Mouse (Mus musculus): Measurements from ENCODE around the gene Rec8.

Gene Rec8

DNA sequence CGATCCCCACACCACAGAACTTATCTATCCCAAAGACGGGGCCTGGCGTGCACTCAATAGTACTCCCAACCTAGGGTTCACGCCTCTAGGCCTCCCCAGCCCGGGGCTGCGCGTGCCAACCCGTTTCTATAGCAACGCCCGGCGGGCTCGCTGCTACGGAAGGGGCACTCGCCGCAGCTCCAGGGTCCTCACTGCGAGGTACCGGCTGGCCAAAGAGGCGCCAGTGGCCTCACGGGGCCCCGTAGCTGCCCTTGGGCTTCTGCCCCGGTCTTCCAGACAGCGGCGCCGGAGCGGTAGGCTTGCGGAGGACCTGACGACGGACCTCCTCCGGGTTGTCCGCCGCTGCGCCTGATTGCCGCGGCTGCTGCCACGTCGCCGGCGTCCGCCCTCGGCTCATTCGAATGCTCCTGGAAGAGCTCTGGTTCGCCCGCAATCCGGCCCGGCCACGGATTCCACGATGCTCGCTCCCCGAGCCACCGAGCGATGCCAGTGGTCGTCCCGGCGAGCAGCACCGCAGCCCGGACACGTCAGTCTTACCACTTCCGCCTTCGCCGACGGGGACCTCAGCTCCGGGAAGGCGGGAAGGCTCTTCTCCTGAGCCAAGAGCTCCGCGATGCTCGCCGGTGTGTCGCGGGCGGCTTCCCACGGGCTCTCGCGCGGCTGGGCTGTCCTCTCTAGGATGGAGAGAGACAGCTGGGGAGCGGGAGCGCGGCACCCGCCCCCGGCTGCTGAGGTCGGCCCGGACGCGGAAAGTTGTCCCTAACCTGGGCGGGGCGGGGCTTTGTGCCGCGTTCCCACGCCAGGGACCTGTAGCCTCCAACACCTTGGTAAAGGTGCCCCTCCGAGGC, 25.4 kb downstream of the Rec8 start, which contains the start of gene Tm9sf1:
Tm9sf1 (minus strand) TSS at position 747 of the 848 bp plus-strand sequence.
- DNase-seq = peak; percentile 87

DNA sequence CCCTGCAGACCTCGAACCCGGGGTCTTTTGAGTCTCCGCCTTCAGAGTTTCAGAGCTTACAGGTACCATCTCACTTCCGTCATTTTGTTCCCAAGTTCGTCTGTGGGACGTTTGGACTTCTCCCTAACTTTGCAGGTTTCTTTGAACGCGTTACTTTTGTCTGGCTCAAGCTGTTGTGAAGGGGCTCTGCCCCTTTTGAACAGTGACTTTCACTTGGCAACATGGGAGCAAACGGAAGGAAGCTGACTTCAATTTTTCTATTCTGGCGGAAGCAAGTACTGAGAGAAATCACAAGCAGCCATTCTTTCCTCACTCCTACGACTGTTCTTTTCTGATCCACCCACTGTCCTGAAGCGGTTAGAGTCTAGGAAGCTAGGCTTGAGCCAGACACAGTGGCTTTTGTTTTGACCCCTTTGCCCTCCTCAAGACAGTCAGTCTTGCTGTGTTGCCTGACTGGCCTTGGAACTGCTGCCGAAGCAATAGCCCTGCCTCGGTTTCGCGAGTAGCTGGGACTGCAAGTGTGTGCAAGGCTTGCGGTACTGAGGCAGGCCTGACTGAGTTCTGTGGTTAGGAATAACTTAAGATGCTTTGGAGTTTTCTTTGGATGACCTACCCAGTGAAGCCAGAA, 26.5 kb downstream of the Rec8 start:
- peak; percentile 46 for DNase-seq

DNA sequence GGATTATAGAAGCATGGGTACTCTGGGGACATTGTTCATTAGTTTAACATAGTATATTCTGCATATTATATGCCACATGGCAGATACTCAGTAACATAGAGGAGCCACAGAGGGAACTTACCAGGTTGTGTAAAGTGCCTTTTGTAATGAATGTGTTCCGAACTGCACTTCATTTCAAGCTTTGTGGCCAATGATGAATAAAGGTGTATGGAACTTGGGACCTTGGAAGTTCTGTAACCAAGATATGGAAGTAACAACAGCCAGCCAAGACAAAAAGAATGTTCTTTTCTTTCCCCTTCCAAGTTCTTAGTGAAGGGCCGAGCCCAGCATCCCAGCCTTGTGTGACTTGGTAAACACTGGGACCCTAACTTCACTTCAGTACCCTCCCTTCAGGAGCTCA, 32.0 kb downstream of the Rec8 start, which contains the start of gene Tssk4:
Tssk4 (plus strand) TSS at position 301 of the 400 bp plus-strand sequence.
- DNase-seq = no peak

DNA sequence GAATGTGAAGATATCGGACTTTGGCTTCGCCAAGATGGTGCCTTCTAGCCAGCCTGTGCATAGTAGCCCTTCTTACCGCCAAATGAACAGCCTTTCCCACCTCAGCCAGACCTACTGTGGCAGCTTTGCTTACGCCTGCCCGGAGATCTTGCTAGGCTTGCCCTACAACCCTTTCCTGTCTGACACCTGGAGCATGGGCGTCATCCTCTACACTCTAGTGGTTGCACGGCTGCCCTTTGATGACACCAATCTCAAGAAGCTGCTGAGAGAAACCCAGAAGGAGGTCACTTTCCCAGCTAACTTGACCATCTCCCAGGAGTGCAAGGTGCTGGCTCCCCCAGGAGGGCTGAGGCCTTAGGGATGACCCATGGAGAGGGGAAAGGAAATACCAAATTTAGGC, 33.7 kb downstream of the Rec8 start:
- DNase-seq = peak; percentile 46

DNA sequence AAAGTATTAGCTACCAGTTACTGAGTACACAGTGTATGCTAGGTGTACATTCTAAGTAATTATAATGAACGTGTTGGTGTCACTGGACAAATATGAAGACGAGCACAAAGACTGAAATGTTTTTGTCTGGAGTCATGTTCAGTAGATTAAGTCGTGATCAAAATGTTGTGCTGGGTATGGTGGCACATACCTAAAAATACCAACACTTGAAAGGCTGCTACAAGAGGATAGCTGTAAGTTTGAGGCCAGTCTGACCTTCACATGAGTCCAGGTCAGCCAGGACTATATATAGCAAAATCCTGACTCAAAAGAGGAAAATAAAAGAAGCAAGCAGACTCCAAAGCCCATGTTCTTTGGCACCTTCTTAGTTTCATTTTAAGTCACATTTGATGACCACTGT, 39.1 kb downstream of the Rec8 start:
- no peak for DNase-seq

DNA sequence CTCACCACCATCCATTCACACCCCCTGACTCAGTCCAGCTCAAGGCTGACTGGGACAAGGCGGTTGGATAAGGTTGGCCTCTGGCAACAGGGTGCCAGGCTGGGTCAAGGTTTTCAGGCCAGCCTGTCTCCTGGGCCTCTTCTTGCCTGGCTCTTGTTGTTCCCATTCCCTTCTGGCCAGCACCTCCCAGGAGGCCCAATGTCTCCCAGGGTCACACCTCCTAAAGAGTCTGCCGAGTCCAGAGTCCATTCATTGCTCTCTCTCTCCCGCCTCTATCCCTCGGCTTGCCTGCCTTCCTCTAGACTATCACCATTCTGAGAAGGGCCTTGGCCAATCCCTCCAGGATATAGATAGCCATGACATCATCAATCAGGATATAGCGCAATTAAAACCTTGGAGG, 40.2 kb downstream of the Rec8 start:
- no peak for DNase-seq

DNA sequence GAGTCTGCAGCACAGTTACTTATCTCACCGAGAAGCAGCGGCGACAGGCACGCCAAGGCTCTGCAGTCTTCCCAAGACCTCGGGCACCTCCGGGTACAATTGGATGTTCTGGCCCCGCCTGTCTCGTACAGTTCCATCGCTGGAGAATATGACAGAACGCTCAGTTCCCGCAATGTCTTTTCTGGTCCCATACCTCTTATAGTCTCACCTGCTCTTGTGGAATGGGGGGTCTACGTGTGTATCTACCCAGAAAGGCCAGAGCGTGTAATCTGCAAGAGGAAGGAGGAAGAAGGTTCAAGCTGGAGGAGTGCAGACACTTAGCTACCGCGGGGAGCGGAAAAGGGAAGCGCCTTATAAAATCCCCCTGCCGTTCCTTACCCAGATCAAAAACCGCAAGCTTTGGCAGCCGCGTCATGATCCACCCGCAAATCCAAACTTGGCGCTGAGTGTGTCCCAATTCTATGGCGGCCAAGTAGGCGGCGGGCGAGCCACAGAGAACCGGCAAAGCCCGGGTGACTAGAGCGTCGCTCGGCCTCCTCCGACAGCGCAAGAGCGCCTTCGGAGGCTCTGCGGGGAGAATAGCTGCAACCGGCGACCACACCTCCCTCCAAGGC, 42.2 kb downstream of the Rec8 start, which contains the start of gene Mdp1:
Mdp1 (minus strand) TSS at position 549 of the 614 bp plus-strand sequence.
- DNase-seq = peak; percentile 78

DNA sequence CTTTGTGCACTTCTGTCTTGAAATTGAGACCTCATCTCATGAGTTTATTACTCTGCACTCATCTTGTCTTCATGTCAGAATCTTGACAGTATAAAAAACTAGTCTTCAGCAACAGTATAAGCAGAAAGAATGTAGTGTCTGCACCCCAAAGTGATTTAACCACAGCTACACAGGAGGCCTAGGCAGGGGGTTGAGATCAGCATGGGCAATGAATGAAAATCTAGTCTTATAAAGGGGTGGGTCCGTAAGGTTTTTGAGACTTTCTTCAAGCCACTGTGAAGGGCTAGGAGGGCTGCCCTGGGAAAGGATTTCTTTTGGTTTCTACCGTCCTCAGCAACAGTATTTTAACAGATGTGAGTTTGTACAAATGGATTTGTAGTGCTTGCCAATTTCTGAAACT, 42.8 kb downstream of the Rec8 start:
- DNase-seq = no peak

DNA sequence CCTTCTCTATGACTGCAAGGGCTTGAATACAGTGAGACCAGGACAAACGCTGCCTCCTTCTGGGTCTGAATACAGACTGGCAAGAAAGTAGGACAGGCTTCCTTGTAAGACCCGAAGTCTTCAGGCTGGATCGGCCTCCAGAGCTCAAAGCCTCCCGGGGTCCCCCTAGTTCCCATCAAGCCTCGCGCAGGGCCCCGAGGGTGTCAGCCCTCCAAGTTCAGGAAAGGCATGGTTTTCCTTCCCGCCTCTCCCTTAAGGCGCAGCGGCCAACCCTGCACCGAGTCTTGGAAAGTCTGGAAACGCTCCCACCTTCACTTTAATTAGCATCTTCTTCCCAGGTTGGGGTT, 53.6 kb downstream of the Rec8 start:
- DNase-seq = no peak

DNA sequence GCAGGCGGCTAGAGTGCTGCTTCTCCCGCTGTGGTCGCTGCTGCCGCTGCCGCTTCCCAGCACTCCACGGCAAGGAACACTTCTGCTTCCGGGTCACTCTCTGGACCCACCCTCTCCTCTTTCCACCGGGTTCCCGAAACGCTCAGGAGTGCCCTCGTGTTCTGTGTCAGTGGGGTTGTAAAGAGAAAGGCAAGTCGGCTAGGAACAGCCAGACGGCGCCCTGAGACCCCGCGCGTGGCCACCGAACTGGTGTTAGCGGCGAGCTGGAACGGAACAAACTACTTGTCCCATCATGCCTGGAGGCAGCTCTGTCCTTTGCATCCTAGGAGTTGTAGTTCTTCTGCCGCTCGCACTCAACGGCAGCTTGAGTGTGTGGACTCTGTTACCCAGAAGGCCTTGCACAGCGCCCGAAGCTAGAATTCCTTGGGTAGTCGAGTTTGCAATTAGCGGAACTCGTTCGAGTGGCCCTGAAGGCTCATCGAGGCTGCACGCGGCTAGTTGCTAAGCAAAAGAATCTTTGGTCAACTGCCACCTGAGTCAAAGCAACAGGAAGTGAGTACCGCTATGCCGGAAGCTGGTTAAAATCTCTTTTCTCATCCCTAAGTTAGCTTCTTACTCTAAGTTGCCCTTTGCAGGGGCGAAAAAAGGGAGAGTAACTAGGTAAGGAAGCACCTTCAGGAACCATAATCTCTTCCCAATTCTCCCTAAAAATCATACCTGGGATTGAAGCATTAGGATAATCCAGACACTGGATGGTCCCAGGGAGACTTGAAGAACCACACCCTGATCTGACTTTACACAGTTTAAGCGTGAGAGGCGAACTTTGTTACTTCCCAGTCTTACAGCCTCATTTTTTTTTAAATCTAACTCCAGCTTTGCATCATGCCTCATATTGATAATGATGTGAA, 54.2 kb downstream of the Rec8 start, which contains the start of the genes Gmpr2 and Nedd8:
Gmpr2 (plus strand) TSS at position 109 of the 908 bp plus-strand sequence.
Nedd8 (minus strand) TSS at position 292 of the 908 bp plus-strand sequence.
- peak; percentile 88 for DNase-seq

DNA sequence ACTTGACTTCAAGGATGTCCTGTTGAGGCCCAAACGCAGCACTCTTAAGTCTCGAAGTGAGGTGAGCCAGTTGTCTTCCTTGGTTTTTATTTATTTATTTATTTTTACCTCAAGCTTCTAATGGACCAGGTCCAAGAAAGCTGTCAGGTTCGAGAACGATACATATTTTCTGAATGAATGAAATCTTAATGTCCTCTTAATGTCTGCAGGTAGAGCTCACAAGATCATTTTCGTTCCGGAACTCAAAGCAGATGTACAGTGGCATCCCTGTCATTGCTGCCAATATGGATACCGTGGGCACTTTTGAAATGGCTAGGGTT, 54.9 kb downstream of the Rec8 start:
- no peak for DNase-seq
